Mouse (Mus musculus) right cerebral cortex, adult 18-20 months (tissue): ENCODE measurements around the gene Zbtb8a.
"Not testable (repeated sequence)": the region's sequence is repeated elsewhere in the genome, so short reads cannot be mapped to it uniquely, and the experiment has no call there.

Experiments used
- DNase-seq: peaks from one replicate; pipeline ENCODE4 v3.0.0; 2022; ENCODE audit warnings: mixed read lengths

Zbtb8a gene

DNA sequence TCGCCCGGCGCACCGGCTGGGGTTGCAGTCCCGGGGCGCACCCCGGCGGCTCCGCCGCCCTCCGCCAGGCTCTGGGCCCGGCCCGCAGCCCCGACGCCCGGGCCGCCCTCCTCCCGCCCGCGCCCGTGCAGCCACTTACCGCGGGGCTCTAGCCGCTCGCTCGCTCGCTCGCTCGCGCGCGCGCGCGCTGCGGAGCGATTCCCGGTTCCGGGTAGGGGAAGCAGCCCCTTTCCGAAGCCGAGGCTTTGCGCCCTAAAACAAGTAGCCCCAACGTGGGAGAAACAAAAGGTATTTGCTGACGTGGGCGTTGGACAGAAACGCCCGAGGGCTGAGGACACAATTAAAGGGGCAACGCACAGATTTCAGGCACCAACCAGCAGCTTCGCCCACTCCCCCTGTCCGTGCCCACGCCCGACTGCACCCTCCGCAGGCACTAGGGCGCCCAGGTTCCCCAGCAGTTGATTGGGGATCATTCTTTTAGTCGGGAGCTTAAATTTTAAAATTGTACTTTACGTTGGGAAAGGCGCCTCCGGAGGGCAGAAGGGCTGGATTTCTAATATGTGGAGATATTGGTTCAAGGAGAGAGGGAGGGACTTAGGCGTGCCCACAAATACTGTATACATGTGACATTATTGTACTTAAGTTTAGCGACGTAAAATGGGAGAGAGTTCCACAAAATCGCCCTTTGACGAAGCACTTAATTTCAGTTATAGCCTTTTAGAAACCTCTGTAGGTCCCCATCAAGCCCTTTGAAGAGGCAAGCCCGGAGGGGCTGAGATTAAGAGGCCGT is at the start of gene Zbtb8a:
TSS of gene Zbtb8a (minus strand) at position 516 of the 790 bp plus-strand sequence.
- DNase-seq, result peak; percentile 23

DNA sequence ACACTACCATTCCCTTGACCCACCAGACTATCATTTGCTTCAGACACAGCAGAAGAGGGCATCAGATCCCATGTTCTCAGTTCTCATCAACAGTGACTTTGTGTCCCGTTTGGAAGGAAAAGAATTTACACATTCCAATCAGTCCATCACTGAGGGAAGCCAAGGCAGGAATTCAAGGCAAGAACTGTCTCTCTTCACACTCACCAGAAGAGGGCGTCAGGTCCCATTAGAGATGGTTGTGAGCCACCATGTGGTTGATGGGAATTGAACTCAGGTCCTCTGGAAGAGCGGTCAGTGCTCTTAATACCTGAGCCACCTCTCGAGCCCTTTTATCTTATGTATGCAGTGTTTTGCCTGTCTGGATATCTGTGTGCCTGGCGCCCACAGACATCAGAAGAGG is 40.4 kb upstream of the Zbtb8a start:
- no peak for DNase-seq

DNA sequence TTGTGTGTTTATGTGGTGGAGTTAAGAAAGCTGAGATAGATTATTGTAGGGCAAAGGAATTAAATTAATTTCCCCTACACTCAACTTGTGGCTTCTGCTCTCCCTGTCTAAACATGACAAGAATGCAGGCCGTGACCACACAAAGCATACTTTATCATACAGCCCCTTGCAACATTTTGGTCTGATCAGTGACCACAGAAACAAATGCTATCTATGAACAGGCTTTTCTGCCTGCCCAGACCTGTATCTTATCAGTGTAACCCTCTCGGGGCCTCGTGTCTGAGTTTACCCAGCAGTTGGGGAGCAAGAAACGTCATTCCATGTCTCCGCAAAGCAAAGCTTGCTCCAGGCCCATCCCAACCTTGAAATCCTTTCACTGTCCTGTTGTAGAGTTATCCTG is 38.6 kb upstream of the Zbtb8a start:
- no peak for DNase-seq

DNA sequence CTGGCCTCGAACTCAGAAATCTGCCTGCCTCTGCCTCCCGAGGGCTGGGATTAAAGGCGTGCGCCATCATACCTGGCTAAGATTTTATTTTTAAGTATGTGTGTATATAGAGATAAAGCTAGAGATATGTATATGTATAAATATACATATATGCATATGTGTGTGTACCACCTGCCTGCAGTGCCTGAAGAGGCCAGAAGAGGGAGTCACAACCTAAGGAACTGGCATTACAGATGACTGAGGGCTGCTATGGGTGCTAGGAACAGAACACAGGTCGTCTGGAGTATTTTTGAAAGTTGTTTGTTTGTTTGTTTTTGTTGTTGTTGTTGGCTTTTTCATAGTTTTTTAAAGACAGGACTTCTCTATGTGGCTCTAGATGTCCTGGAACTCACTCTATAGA is 38.0 kb upstream of the Zbtb8a start:
- DNase-seq, result no peak

DNA sequence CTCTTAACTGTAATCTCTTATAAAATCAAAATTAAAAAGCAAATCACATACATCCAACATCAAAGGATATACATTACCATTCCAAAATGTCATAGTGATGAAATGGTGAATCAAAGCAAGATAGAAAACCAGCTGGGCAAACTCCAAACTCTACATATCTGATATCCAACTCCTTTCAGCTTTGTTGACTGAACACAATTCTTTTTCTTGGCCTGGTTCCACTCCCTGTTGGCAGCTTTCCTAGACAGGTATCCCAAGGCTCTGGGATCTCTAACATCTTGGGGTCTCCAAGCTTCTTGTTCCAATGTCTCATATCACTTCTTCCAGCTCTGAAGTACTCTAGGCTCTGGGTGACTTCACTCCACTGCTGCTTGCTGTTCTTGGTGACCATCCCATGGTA is 33.1 kb upstream of the Zbtb8a start:
- no peak for DNase-seq

DNA sequence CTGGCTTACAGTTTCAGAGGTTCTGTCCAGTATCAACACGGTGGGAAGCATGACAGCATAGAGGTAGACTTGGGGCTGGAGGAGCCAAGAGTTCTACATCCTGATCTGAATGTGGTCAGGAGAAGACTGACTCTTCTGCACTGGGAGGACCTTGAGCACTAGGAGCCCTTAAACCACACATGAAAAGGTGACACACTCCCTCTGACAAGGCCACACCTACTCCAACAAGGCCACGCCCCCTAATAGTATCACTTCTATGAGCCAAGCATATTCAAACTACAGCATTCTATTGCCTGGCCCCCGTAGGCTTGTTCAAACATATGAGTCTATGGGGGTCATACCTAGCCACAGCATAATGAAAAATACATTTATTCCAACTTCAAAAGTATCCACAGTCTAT is 32.6 kb upstream of the Zbtb8a start:
- not testable (repeated sequence) for DNase-seq

DNA sequence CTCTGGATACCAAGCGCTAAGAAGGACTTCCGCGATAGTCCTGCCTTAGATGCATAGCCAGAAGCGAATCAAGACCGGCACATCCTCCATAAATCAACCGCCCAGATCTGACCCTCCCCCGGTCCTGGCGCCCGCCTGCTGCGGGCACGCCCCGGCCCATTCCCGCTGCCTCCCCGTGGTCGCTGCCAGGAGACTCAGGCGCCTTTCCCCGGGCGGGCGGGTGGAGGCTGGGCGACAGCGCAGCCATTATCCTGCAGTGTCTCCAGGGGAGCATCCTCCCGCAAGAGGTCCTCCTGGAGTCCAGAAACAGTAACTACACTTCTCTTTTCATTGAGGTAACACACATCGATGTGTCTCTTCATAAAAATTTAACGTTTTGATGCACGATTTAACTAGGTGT is 28.5 kb upstream of the Zbtb8a start:
- DNase-seq, result peak; percentile 34

DNA sequence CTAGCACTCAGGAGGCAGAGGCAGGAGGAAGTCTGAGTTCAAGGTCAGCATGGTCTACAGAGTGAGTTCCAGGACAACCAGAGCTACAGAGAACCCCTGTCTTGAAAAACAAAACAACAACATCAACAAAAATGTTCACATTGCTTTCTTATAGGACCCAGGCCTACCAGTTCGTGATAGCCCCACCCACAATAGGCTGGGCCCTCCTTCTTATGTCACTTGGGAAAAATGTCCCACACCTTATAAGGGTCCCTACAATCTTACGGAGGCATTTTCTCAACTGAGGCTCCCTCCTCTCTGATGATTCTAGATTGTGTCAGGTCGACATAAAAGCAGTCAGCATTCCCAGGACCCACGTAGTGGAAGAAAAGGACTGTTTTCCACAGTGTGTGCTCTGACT is 21.9 kb upstream of the Zbtb8a start:
- DNase-seq, result no peak

DNA sequence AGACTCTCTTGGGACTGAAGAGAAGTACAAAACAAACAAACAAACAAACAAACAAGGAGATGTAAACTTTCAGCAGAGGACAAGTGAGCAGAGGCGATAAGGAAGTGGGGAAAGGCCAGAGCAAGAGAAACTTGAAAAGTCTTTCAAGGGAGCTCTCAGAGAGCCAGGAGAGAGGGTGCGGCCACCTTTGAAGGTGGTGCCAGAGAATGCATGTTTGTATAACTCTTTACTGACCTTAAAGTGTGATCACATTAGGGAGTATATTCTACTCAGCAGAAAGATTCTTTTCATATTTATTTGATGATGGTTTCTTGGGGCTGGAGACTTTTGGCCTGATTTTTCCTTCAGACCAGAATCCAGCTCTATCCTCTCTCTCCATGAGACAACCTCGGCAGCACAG is 19.0 kb upstream of the Zbtb8a start:
- no peak for DNase-seq

DNA sequence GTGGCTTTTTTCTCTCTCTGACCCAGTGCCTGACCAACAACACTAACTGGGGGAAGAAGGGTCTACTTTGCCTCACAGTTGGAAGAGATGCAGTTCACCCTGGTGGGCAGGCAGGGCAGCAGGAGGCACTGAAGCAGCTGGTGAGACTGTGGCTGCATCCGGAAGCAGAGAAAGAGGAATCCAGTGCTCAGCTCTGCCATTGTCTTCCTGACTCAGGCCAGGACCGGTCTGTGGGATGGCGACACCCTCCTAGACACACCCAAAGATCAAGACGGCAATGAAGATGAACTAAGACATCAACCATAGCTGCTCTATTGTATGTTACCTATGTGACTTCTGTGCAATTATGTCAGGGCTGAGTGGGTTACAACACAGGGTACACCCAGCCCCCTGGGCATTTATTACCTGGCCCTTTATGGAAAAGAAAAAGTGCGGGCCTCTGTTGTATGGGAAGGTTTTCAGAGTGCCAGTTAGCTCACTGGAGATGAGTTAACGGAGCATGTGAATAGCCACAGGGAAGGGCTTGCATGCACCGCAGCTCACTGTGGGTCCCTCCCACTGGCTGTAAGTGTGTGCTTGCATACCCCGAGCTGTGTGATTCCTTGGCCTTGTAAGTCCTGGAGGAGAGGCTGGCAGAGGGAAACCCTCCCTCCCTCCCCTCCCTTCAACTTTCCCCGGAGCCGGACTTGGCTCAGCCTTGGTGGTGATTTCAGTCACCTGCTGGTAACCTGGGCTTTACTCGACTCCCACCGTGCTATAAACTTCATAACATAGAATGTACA is 16.4 kb upstream of the Zbtb8a start:
- DNase-seq, result no peak

DNA sequence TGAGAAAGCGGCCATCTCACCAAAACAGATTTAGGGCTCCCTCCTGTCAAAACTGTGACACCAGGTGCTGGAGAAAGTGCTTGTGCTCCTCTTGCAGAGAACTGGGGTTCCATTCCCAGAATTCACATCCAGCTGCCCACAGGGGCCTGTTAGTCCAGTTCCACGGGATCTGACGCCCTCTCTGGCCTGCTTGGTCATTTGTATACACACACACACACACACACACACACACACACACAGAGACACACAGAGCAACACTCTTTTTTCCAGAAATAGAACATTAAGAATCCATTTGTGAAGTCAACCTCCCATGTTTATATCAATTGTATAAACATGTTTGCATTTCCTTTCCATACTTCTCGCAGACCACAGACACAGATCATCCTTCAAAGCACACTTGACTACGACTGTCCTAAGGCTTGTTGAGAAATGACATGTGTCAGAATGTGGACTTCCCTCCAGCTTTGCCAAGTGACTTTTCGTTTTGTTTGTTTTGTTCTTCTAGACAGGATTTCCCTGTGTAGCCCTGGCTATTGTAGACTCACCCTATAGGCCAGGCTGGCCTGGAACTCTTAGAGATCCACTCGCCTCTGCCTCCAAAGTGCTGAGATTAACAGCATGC is 13.1 kb upstream of the Zbtb8a start:
- no peak for DNase-seq

DNA sequence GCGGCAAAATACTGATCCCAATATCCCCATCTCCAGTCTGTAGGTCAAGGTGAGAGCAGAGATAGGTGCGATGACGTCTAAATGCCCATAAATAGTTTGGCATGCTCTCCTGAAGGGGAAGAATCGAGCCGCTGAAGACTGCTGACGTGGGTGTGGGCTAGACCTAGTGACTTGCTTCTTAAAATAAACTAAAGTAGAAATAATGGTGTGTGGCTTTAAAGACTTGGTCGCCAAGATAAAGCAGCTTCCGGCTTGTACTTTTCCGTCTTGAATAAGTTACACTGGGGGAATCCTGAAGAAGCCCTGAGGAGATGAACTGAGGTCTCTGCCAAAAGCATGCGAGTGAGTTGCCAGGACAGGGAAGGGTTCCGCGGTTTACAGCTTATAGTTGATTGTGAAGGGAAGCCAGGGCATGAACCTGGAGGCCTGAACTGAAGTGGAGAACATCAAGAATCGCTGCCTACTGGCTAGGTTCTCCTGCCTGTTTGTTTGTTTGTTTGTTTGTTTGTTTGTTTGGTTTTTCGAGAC is 12.4 kb upstream of the Zbtb8a start:
- no peak for DNase-seq

DNA sequence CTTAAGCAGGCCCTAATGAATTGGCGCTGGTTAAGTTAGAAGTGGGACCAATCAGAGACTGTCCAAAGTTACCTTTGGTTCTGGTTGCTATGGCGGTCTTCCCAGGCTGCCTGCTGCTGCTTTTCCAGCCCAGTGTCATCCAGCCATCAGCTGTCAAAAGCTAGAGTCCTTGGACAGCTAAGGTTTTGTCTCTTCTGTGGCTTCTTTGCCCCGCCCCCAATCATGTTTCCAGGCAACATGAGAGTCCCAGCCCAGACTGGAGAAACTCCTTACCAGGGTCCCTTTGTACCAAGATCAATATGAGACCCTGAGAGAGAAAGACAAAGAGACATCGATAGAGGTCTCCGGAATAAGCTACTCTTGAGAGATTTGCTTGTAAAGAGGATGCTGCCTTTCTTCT is 10.5 kb upstream of the Zbtb8a start:
- DNase-seq, result no peak

DNA sequence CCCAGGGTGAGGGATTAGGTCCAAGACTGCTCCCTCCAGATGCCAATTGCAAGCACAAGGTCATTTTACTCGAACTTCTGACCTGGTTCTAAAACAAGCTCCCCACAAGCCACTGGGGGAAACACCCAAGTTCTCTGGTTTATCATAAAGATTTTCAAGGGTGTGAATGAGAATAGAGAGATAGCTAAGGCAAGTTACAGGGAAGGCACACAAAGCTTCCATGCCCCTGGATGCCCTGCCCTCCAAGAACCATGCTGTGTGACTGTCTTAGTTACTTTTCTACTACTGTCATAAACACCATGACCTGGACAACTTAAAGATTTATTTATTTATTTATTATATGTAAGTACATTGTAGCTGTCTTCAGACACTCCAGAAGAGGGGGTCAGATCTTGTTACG is 9.1 kb upstream of the Zbtb8a start:
- no peak for DNase-seq

DNA sequence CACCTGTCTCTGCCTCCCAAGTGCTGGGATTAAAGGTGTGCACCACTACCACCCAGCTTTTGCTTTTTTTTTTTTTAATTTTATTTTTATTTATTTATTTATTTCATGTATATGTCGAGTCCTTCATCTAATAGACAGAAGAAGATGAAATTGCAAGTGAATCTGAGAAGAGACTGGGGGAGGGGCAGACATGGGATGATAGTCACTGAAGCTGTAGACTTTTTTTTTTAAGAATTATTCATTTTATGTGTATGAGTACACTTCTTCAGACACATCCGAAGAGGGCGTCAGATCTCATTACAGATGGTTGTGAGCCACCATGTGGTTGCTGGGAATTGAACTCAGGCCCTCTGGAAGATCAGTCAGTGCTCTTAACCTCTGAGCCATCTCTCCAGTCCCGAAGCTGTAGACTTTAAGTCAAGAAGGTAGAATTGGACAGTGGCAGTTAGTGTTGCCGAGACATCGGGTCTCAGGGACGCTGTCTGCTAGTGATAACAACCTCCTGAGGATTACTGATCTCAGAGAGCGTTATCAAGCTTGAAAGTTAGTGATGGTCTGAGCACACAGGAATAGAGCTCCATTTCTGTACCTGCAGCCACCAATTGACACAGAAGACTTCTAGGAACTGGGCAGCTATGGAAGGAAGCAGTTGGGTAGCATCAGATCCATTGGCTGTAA is 8.5 kb upstream of the Zbtb8a start:
- no peak for DNase-seq

DNA sequence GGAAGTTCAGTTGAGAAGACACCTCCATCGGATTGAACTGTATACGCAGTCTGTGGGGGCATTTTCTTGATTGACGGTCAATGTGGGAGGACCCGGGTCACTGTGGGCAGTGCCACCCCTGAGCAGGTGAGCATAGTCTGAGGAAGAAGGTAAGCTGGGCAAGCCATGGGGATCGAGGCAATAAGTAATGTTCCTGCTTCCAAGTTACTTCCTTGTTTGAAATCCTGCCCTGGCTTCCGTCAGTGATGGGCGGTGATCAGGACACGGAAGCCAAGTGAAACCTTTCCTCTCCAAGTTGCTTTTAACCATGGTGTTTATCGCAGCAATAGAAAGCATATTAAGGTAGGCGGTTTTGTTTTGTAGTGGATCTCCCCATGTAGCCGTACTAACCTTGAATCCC is 7.8 kb upstream of the Zbtb8a start:
- DNase-seq, result no peak

DNA sequence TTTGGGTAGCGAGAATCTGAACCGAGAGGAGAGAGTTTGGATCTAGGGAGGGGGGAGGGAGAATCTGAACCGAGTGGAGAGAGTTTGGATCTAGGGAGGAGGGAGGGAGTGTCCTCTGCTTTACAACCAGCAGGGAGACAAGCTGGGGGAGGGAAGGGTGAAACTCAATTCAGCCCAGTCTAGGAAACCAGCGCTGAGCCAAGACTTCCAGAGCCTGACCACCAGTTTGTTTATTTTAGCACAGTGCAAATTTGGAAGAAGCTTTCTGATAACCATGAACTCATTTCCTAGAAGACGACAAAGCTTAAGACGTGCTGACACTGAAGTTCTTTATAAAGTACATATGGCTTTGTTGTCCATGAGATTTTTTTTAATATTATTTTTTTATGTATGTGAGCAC is 6.5 kb upstream of the Zbtb8a start:
- no peak for DNase-seq

DNA sequence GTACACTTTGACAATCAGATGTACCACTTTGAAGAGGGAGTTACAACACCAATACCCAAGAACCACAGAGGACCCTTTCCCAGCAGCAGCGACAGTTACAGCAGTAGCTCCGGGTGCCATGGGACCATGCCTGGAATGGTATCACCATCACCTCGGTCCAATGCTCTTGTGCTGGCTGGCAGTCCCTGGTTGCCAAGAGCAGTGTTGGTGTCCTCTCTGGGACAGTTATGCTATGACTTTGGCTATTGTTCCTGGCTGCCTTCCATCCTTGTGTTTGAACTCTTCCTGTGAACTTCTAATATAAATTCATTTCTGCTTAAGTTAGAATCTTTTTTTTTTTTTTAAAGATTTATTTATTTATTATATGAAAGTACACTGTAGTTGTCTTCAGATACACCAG is 5.7 kb upstream of the Zbtb8a start:
- DNase-seq, result no peak

DNA sequence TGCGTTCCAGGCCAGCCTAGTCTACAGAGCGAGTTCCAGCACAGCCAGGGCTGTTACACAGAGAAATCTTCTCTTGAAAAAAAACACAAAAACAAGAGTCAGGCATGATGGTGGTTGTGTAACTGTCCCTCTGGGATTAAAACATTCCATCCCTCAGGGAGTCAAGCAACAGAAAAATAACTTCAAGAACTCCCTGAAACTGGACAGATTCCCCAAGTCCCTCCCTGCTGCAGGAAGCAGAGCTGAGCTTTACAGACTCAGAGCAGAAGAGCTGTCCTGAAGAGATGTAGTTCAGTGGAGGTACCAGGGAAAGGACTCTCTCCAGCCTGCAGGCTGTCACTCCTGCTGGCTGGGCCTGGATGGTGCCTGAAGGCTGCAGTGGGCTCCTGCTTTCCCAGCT is 4.6 kb upstream of the Zbtb8a start:
- DNase-seq, result no peak

DNA sequence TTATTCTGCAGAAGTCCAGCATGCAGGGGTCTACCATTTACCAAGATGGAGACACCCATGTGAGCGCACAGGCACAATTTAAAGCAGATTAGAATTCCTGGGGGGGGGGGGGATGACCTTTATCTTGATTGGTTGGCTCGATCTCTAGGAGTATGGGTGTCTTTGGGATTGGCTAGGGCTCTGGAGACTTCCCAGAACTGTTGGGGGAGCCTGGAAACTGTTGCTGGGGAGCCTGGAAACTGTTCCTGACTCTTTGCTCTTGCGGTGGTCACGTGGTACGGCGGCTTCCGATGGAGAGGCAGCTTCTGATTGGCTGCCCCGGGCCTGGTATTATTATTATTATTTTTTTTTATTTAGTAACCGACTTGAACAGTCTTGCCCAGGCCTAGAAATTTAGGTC is 4.1 kb upstream of the Zbtb8a start:
- no peak for DNase-seq

DNA sequence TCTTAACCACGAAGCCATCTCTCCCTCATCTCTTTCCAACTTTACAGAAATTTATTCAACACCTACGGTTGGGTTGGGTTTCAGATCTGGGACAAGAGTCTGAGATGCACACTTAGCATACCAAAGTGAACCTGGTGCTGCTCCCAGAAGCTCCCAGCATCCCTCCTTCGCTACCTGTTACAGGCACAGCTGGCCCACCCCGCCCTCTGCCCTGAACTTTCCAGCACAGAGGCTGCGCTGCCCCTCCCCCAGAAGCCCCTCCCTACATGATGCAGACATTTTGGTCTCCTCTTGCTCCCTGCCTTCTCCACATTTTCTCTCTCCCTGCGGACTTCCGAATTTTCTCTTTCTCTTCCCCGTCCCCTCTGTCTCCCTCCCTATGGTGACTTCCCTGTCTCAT is 3.2 kb upstream of the Zbtb8a start:
- peak; percentile 10 for DNase-seq

DNA sequence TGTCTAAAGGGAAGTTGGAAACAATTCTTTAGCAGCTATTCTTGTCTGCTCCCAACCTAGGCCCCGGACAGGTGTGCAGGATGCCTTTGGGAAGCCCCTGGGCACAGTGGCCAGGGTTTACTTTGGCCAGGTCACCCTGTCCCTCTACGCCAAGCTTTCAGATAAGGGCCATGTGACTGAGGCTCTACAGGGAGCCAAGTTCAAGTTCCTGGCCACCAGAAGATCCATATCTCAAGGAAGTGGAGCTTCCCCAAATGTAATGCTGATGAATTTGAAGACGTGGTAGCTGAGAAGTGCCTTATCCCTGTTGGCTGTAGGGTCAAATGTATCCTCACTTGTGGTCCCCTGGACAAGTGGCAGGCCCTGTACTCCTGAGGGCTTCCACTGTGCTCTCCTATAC is 1.9 kb upstream of the Zbtb8a start:
- DNase-seq, result no peak

DNA sequence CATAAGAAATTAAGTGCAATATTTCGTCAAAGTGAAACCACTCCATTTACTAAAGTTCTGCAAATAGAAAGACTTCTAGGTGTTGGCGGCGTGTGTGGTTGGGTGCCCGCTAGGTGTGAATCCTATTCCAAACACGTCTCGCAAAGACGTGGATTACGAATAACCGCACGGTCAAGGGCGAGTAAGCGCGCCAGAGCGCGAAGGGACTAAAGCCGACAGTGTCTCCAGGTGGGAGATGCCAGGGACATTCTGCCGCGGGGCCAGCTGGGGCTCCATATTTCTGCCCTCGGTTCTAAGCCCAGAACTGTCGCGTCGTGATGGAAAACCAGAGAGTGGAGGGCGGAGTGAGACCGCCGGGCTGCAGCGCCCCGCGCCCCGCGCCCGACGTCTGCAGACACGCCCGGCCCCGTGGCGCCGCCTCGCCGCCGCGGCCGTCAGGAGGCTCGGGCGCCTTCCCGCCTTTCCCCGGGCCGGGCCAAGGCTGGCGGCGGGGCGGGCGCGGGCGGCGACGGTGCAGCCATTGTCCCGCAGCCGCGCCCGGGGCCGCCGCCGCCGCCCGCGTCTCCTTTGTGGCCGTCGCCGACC is 863 bp downstream of the Zbtb8a start:
- DNase-seq, result peak; percentile 26
